Mouse (Mus musculus) lung, adult 18-20 months (tissue): ENCODE data around the gene Spag8.

Source experiments
- DNase-seq, 2 experiments: peaks; one replicate each; pipeline ENCODE4 v3.0.0; 2022; ENCODE audit warnings: mixed read lengths in 2 of 2

Gene Spag8

GRCm38 (mm10) chr4:43649783-43650182 is 3.6 kb downstream of the Spag8 start:
- DNase-seq: no peak

GRCm38 (mm10) chr4:43640491-43640890 is 12.9 kb downstream of the Spag8 start:
- DNase-seq: peak in 1 of 2 experiments; percentile 0

- peak in 1 of 2 experiments; percentile 1 for DNase-seq
These were observed 13.3 kb downstream of the Spag8 start for GRCm38 (mm10) chr4:43640076-43640475.

DNA sequence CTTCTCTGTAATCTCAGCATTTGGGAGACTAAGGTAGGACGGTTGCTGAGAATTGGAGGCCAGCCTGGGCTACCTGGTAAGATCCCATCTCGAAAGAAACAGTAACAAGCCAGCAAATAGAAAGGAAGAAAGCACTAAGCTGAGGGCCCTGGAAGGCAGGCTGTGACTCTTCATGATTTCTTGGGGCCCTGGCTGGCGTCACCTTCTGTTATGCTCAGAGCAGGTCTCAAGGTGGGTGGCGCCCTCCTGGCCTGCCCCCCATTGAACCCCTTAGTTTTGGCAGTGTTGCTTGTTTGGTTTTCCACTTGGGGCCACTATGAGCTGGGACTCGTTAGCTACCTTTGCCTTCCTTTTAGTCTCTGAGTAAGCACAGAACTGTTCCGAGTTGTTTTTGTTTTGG is 16.6 kb downstream of the Spag8 start:
- peak in 1 of 2 experiments; percentile 2 for DNase-seq

- DNase-seq: peak; percentile 3 to 17
These were observed 18.6 kb downstream of the Spag8 start for GRCm38 (mm10) chr4:43634621-43635374.

DNA sequence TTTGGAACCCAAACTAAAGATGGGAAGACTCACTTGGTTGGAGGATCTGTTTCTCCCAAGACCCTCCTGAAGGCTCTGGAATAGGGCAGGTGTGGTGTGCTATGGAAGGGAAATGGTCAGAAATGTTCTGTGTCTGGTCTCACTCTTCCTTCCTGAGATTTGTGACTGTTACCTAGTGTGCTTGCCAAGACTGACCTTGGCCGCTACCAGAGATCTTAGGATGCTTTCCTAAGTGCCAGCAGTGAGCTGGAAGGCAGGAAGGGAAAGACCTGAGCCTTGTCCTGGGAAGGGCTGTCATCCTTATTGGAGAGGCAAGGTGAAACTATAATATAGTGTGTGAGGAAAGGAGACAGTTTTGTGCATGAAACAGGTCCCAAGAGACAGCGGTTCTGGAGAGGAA is 19.7 kb downstream of the Spag8 start:
- no peak for DNase-seq

- DNase-seq: no peak
These were observed 20.1 kb downstream of the Spag8 start for GRCm38 (mm10) chr4:43633296-43633695.

DNA sequence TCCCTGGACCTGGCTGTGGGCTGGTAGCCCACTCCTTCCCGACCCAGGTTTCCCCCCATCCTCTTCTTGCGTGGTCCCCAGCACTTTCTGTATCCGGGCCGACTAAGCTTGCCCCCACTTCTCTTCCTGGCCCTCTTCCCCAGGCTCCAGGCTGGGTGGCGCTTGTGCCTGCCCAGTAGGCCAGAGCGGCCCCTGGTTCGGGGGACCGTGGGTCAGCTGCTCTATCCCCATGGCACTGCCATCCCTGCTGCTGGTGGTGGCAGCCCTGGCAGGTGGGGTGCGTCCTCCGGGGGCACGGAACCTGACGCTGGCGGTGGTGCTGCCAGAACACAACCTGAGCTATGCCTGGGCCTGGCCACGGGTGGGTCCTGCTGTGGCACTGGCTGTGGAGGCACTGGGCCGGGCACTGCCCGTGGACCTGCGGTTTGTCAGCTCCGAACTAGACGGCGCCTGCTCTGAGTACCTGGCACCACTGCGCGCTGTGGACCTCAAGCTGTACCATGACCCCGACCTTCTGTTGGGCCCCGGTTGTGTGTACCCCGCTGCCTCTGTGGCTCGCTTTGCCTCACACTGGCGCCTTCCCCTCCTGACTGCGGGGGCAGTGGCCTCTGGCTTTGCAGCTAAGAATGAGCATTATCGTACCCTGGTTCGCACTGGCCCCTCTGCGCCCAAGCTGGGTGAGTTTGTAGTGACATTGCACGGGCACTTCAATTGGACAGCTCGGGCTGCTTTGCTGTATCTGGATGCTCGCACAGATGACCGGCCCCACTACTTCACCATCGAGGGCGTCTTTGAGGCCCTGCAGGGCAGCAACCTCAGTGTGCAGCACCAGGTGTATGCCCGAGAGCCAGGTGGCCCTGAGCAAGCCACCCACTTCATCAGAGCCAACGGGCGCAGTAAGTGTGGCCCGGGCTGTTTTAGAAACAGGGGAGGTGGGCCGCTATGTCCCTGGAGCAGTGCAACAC is 21.2 kb downstream of the Spag8 start:
- DNase-seq: no peak

DNA sequence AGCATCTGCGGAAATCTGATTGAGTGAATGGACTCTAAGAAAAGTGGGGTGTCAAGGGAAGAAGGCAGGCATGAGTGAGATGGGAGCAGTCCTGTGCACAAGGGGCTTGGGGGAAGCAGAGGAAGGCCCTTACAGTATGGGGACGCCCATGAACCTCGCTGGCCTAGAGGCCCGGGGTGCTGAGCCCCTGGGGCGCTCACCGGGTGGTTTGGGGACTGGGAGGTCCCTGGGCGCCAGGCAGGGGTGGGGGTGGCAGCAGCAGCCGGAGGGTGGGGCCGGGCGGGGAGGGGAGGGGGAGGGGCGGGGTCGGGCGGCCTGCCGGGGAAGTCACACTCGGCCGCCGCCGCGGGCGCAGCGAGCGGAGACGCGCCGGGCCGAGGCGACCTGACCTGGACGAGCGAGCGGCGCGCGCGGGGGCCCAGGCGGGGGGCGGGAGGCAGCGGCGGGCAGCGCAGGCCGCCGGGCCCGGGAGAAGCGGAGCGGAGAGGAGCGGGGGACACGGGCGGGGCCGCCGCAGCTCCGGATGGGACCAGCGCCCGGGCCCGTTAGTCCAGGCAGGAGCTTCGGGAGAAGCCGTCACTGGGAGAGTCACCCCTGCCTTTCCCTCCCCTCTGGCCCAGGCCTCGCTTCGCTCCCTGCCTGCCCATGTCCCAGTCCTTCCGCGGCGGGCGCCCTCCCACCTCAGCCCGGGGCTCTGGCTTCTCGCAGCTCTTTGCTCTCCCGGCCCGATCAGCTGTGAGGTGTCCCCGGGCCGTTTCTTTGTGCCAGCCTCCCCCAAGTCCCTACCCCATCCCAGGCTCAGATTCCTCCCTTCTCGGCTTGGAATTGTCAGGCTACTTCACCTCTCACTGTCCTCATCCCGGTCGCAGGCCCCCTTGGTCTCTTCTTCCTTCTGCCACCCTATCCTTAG is 22.1 kb downstream of the Spag8 start, which contains the start of gene Npr2:
Npr2 (plus strand) TSS at position 890 of the 910 bp plus-strand sequence.
- DNase-seq: peak; percentile 25 to 34

DNA sequence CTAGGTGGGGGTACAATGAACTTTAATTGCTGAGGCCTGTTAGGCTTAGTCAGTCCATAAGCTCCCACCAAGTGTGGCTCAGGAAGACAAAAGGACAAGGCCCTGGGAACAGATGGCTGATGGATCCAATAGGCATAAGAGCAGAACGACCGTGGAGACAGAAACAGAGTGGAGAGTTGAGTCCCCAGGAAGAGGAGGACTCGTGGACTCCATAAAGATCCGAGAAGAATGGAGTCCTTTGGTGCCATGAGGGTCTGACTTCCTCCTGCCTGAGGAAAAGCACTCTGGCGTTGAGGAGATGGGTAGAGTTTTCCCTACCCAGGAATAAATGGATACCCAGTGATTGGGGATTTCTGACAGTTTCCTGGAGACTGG is 22.7 kb downstream of the Spag8 start:
- no peak for DNase-seq

GRCm38 (mm10) chr4:43630030-43630581 is 23.3 kb downstream of the Spag8 start:
- peak; percentile 80 to 88 for DNase-seq

- DNase-seq: no peak
These were observed 24.1 kb downstream of the Spag8 start for GRCm38 (mm10) chr4:43629106-43629817.

DNA sequence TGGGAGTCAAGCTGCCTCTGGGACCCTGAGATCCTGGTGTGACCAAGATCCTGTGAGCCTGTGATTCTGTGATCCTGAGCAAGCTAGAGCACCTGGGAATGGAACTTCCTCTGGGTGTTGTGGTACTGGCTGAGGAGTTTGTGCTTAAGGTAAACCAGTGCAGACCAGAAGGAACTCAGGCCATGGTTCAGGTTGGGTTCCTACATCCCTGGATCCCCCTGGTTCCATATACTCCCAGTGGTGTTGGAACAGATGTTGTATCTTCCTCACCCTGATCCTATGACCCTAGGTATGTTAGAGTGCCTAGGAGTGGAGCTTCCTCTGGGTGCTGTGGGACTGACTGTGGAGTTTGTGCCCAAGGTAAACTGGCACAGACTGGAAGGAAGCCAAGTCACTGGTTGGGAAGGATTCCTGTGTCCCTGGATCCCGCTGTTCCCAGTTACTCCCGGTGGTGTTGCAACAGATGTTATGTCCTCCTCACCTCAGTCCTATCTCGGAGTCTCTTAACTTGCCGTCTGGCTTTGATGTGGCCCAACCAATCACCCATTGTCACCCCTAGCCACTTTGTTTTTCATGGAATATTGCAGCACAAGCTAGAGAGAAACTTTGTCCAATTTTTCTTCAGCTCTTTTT is 33.1 kb downstream of the Spag8 start:
- peak in 1 of 2 experiments; percentile 1 for DNase-seq

- DNase-seq: peak; percentile 25 to 35
These were observed 40.2 kb downstream of the Spag8 start for GRCm38 (mm10) chr4:43613060-43613730.

GRCm38 (mm10) chr4:43612534-43612933 is 40.9 kb downstream of the Spag8 start:
- DNase-seq: no peak

DNA sequence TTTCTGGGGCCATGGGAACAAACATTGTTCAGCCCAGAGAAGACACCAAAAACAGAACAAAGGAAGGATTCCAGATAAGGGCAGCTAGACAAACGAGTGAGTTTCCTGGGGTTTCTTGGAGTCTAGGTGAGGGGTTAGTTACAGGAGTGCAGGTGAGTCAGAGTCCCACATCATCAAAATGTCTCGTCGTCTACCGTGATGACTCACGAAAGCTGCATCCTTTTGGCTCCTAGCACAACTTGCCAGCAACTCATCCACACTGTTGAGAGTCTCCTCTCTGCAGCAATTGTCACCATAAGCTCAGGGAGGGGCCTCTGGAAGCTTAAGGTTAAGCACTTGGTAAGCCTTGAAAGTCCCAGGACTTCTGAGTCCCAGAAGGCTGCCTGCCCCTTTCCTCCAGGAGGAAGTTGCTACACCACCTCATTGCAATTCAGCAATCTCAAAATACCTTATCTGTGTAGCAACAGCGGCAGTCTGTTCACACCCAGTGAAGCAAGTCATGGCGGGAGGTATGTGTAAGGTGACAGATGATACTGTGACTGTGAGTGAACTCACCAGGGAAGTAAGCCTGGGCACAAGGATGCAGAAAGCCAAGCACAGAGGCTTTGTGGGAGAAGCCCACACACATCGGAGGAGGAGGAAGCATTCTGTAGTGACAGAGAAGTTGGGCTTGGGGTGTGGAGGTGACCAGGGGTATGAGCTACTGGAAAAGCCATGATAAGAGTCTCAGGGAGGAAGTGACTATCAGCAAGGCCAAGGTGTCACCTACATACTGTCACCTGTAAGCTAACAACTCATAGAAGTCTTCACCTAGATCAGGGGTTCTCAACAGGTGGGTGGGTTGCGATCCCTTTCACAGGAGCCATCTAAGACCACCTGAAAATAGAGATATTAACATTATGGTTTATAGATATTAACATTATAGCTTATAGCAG is 48.4 kb downstream of the Spag8 start:
- DNase-seq: no peak

DNA sequence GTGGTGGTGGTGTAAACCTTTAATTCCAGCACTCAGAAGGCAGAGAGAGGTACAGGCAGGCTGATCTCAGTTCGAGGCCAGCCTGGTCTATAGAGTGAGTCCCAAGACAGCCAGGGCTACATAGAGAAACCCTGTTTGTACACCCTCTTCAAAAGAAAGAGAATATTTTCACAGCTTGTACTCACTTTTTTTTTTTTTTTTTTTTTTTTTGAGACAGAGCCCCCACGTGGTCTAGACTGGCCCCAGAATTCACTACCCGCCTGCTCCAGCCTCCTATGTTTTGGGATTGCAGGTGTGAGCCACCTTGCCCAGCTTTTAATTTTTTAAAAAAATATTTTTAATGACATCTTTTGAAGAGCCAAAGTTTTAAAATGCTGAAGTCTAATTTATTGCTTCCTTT is 49.3 kb downstream of the Spag8 start:
- DNase-seq: no peak
